Mouse (Mus musculus) heart, postnatal 0 days (tissue): Measurements from ENCODE around the gene Cldn1.

Experiments used
- CTCF ChIP-seq: IDR thresholded peaks from 2 replicates; pipeline ENCODE4 v1.5.1; 2016; ENCODE audit warnings: antibody characterized with exemption, control low read depth, low read depth
- EP300 ChIP-seq: IDR thresholded peaks from 2 replicates; pipeline ENCODE4 v1.6.1; 2016; ENCODE audit warnings: antibody characterized with exemption, low read depth

- no peak for TF ChIP-seq EP300
- no peak for TF ChIP-seq CTCF
Measured at GRCm38 (mm10) chr16:26400971-26401370, 29.3 kb upstream of the Cldn1 start.
